Mouse (Mus musculus): ENCODE measurements around the gene Hesx1. TPM values are rescaled to one million over a fixed set of nuclear protein-coding genes. Genes with fewer than 3 reads are reported as not detected.

Gene Hesx1
- polyA plus RNA-seq, 1 experiment from 2014 or later: 0.52 TPM

- Histone ChIP-seq H3K9ac (no peak overlapping the region), H3K4me3 (no peak overlapping the region), H3K4me1 (replicated peaks) (peaks cover 38% of the 10 kb centered on the region), H3K4me2 (no peak overlapping the region), H3K27me3 (replicated peaks) (no peaks in the 10 kb centered on the region), H3K36me3 (no peaks in the 10 kb centered on the region), H3K9me3 (replicated peaks) (no peaks in the 10 kb centered on the region), H3K27ac (ENCODE audit: poor library complexity, severe bottlenecking) (no peak overlapping the region)
- no peak for ATAC-seq (ENCODE audit: insufficient number of reproducible peaks, low FRiP score)
- WGBS: 56% methylated on average over 8 of the region's 8 CpGs
These were observed 48.2 kb downstream of the Hesx1 start for GRCm38 (mm10) chr14:27042280-27042983.

GRCm38 (mm10) chr14:27043416-27043815 is 49.2 kb downstream of the Hesx1 start:
- Histone ChIP-seq H3K27ac (ENCODE audit: poor library complexity, severe bottlenecking) (no peak overlapping the region), H3K4me1 (replicated peaks) (peaks cover 38% of the 10 kb centered on the region), H3K36me3 (no peaks in the 10 kb centered on the region), H3K9ac (no peak overlapping the region), H3K4me2 (no peak overlapping the region), H3K4me3 (no peak overlapping the region), H3K9me3 (replicated peaks) (no peaks in the 10 kb centered on the region), H3K27me3 (replicated peaks) (no peaks in the 10 kb centered on the region)
- no peak for ATAC-seq (ENCODE audit: insufficient number of reproducible peaks, low FRiP score)
- 46% methylated on average over 5 of the region's 5 CpGs for WGBS

- no peaks in the 10 kb centered on the region for H3K27me3 ChIP-seq (replicated peaks)
- WGBS: 5% methylated on average over 11 of the region's 11 CpGs
- no peak overlapping the region for H3K9ac ChIP-seq
- H3K27ac ChIP-seq (ENCODE audit: poor library complexity, severe bottlenecking): peak overlapping the region; percentile 44
- ATAC-seq (ENCODE audit: insufficient number of reproducible peaks, low FRiP score): peak; percentile 27; the same call in 1 of the 2 replicates
- H3K4me2 ChIP-seq: peak overlapping the region; percentile 35
- H3K9me3 ChIP-seq (replicated peaks): no peaks in the 10 kb centered on the region
- peaks cover 45% of the 10 kb centered on the region for H3K4me1 ChIP-seq (replicated peaks)
- H3K4me3 ChIP-seq: no peak overlapping the region
- H3K36me3 ChIP-seq: no peaks in the 10 kb centered on the region
These were observed 50.2 kb downstream of the Hesx1 start for GRCm38 (mm10) chr14:27044221-27044966.

GRCm38 (mm10) chr14:27044967-27045361 is 50.7 kb downstream of the Hesx1 start:
- H3K4me3 ChIP-seq: no peak overlapping the region
- peaks cover 43% of the 10 kb centered on the region for H3K4me1 ChIP-seq (replicated peaks)
- peak overlapping the region; percentile 44 for H3K27ac ChIP-seq (ENCODE audit: poor library complexity, severe bottlenecking)
- ATAC-seq (ENCODE audit: insufficient number of reproducible peaks, low FRiP score): peak; percentile 66
- peak overlapping the region; percentile 35 for H3K4me2 ChIP-seq
- H3K27me3 ChIP-seq (replicated peaks): no peaks in the 10 kb centered on the region
- under 1% methylated on average over 2 of the region's 2 CpGs for WGBS
- H3K36me3 ChIP-seq: no peaks in the 10 kb centered on the region
- H3K9ac ChIP-seq: no peak overlapping the region
- no peaks in the 10 kb centered on the region for H3K9me3 ChIP-seq (replicated peaks)

GRCm38 (mm10) chr14:27048231-27048956 is 54.2 kb downstream of the Hesx1 start:
- no peak overlapping the region for H3K4me2 ChIP-seq
- 63% methylated on average over 8 of the region's 8 CpGs for WGBS
- no peaks in the 10 kb centered on the region for H3K9me3 ChIP-seq (replicated peaks)
- no peak overlapping the region for H3K4me3 ChIP-seq
- H3K9ac ChIP-seq: no peak overlapping the region
- H3K36me3 ChIP-seq: no peaks in the 10 kb centered on the region
- peaks cover 51% of the 10 kb centered on the region for H3K4me1 ChIP-seq (replicated peaks)
- H3K27me3 ChIP-seq (replicated peaks): no peaks in the 10 kb centered on the region
- no peak overlapping the region for H3K27ac ChIP-seq (ENCODE audit: poor library complexity, severe bottlenecking)
- ATAC-seq (ENCODE audit: insufficient number of reproducible peaks, low FRiP score): no peak

GRCm38 (mm10) chr14:27050043-27050442 is 55.8 kb downstream of the Hesx1 start:
- no peak for ATAC-seq (ENCODE audit: insufficient number of reproducible peaks, low FRiP score)
- Histone ChIP-seq H3K4me2 (no peak overlapping the region), H3K4me3 (no peak overlapping the region), H3K9ac (no peak overlapping the region), H3K9me3 (replicated peaks) (no peaks in the 10 kb centered on the region), H3K27ac (ENCODE audit: poor library complexity, severe bottlenecking) (no peak overlapping the region), H3K4me1 (replicated peaks) (peaks cover 34% of the 10 kb centered on the region), H3K27me3 (replicated peaks) (no peaks in the 10 kb centered on the region), H3K36me3 (no peaks in the 10 kb centered on the region)
- 50% methylated on average over 9 of the region's 9 CpGs for WGBS

GRCm38 (mm10) chr14:27050560-27051510 is 56.6 kb downstream of the Hesx1 start:
- 63% methylated on average over 18 of the region's 18 CpGs for WGBS
- Histone ChIP-seq H3K4me3 (no peak overlapping the region), H3K9ac (no peak overlapping the region), H3K4me2 (no peak overlapping the region), H3K27me3 (replicated peaks) (no peaks in the 10 kb centered on the region), H3K36me3 (no peaks in the 10 kb centered on the region), H3K9me3 (replicated peaks) (no peaks in the 10 kb centered on the region), H3K27ac (ENCODE audit: poor library complexity, severe bottlenecking) (no peak overlapping the region), H3K4me1 (replicated peaks) (peaks cover 29% of the 10 kb centered on the region)
- ATAC-seq (ENCODE audit: insufficient number of reproducible peaks, low FRiP score): no peak

- H3K9me3 ChIP-seq (replicated peaks): no peaks in the 10 kb centered on the region
- 70% methylated on average over 5 of the region's 5 CpGs for WGBS
- H3K36me3 ChIP-seq: no peaks in the 10 kb centered on the region
- H3K27ac ChIP-seq (ENCODE audit: poor library complexity, severe bottlenecking): no peak overlapping the region
- peaks cover 33% of the 10 kb centered on the region for H3K4me1 ChIP-seq (replicated peaks)
- no peak overlapping the region for H3K9ac ChIP-seq
- no peak overlapping the region for H3K4me3 ChIP-seq
- H3K4me2 ChIP-seq: no peak overlapping the region
- ATAC-seq (ENCODE audit: insufficient number of reproducible peaks, low FRiP score): no peak
- H3K27me3 ChIP-seq (replicated peaks): no peaks in the 10 kb centered on the region
These were observed 57.3 kb downstream of the Hesx1 start for GRCm38 (mm10) chr14:27051511-27051895.

Data from heart, embryonic 12.5 days (tissue).